Mouse (Mus musculus) heart, embryonic 16.5 days (tissue): Measurements from ENCODE around the gene Ankrd54. TPM values are rescaled to one million over a fixed set of nuclear protein-coding genes. Genes with fewer than 3 reads are reported as not detected.

Experiments used
- ATAC-seq: fragments of 200-750 bp; cut with Nextera tagmentation; replicated peaks from 2 replicates; pipeline ENCODE4 v1.8.0; 2017; ENCODE audit warnings: moderate number of reproducible peaks; ENCODE audit not compliant: insufficient read depth, low FRiP score; ENCODE audit errors: extremely low read depth
- H3K27ac ChIP-seq: fragments of 300-500 bp; sonication (generic); 2 replicates; pipeline ENCODE4 v1.5.1; 2014; ENCODE audit warnings: mild to moderate bottlenecking, low read length, control low read depth, moderate library complexity
- H3K27me3 ChIP-seq: fragments of 300-500 bp; sonication (generic); 2 replicates; pipeline ENCODE4 v1.6.1; 2014; ENCODE audit warnings: low read length, mixed read lengths; ENCODE audit not compliant: control insufficient read depth, insufficient read depth
- H3K36me3 ChIP-seq: fragments of 300-500 bp; sonication (generic); 2 replicates; pipeline ENCODE4 v1.6.1; 2014; ENCODE audit not compliant: control insufficient read depth, insufficient read depth
- H3K4me1 ChIP-seq: fragments of 300-500 bp; sonication (generic); 2 replicates; pipeline ENCODE4 v1.6.1; 2014; ENCODE audit warnings: low read length, mixed read lengths; ENCODE audit not compliant: control insufficient read depth, insufficient read depth
- H3K4me2 ChIP-seq: fragments of 300-500 bp; sonication (generic); 2 replicates; pipeline ENCODE4 v1.6.1; 2014; ENCODE audit warnings: low read depth, mild to moderate bottlenecking, control low read depth, low read length
- H3K4me3 ChIP-seq: fragments of 300-500 bp; sonication (generic); 2 replicates; pipeline ENCODE4 v1.5.1; 2014; ENCODE audit warnings: mild to moderate bottlenecking, control low read depth, low read length
- H3K9ac ChIP-seq: fragments of 300-500 bp; sonication (generic); 2 replicates; pipeline ENCODE4 v1.6.1; 2014; ENCODE audit warnings: low read length, control low read depth
- H3K9me3 ChIP-seq: fragments of 300-500 bp; sonication (generic); replicated peaks from 2 replicates; pipeline ENCODE4 v1.6.1; 2016; ENCODE audit warnings: low read length; ENCODE audit not compliant: control insufficient read depth
- WGBS: fragments of 180-500 bp; shearing (Covaris S2); extraction: QIAGEN DNeasy Blood & Tissue Kit; methylation state at CpG from one replicate; pipeline ENCODE4 v1.1.7; 2014; 5-methylcytosine and 5-hydroxymethylcytosine counted together
- polyA plus RNA-seq: library from polyadenylated mRNA; unstranded; fragments of >200 nt; fragmentation: Nextera tagmentation; extraction: Ambion mirVana; gene quantifications from 2 replicates; pipeline ENCODE4 v1.2.1, GENCODE M21; 2015

The Ankrd54 gene
- polyA plus RNA-seq, 1 experiment from 2014 or later, result 28.5 TPM

DNA sequence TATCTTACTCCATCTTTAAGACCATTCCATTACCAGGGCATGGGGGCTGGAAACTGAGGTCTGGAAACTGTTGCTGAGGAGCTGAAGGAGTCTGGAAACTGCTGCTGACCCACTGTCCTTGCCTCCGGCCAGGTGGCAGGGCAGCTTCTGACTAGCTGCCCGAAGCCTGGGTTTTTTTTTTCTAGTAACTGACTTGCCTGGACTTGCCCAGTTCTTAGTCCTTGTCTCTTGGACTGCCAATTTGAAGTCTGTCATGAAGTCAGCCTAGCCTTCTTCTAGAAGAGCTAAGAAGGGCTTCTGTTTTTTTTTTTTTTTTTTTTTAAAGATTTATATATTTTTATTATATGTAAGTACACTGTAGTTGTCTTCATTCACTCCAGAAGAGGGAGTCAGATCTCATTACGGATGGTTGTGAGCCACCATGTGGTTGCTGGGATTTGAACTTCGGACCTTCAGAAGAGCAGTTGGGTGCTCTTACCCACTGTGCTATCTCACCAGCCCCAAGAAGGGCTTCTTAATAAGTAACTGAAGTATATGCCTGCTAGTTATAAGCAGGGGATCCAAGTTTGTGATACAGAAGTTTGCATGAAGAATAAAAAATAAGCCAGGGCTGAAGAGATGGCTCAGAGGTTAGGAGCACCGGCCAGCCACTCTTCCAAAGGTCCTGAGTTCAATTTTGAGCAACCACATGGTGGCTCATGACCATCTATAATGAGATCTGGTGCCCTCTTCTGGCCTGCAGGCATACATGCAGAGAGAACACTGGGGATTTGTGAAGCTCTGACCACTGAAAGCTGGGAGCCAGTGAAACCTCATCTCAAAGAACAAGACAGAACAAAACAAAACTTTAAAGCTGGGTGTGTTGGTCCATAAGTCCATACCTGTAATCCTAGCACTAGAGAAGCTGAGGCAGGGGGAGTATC lies 8.7 kb upstream of the Ankrd54 start:
- Histone ChIP-seq H3K4me3 (no peak overlapping the region), H3K27ac (no peak overlapping the region), H3K9me3 (no peaks in the 10 kb centered on the region), H3K27me3 (no peaks in the 10 kb centered on the region), H3K9ac (no peak overlapping the region), H3K36me3 (peaks cover under 1% of the 10 kb centered on the region; the same call in 1 of the 2 replicates), H3K4me2 (no peak overlapping the region), H3K4me1 (peaks cover 12% of the 10 kb centered on the region)
- 62% methylated on average over 5 of the region's 5 CpGs for WGBS
- ATAC-seq, result no peak

DNA sequence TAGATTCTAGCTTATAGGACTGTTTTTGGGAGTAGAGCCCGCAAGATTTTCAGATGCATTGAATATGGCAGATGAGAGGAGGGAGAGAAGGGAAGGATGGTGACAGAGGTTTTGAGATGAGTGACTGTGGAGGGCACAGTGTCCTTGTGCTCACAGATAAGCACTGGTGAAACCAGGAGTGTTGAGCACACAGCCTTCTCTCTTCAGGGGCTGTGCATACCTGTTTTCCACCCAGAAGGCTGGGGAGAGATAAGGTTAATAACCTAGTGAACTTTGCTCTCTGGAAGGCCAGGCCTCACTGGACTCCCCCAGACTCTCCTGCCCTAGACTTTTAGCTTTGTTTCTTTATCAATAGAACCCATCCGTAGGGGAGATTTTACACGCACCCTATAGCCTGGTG lies 5.7 kb upstream of the Ankrd54 start:
- Histone ChIP-seq H3K9me3 (no peaks in the 10 kb centered on the region), H3K9ac (no peak overlapping the region), H3K36me3 (no peaks in the 10 kb centered on the region), H3K27me3 (no peaks in the 10 kb centered on the region), H3K4me3 (no peak overlapping the region), H3K4me2 (no peak overlapping the region), H3K27ac (no peak overlapping the region), H3K4me1 (peaks cover 3% of the 10 kb centered on the region)
- ATAC-seq, result no peak
- 60% methylated on average over 3 of the region's 3 CpGs for WGBS

DNA sequence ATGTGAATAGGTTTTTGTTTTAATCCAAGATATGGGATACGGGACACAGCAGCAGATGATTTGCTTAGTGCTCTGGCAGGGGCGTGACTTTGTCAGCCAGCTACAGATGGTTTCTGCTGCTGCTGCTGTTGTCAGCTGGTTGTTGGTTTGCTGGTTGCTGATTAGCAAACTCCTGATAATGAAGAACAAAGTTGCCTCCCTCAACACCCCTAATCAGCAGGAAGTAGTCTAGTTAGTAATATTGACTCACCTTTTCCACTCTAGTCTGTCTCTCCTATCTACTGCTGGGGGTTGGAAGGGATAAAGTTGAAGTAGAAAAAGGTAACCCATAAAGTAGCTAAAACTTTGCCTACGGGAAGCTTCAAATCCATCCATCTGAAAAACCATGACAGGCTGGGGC lies 4.9 kb upstream of the Ankrd54 start:
- no peaks in the 10 kb centered on the region for H3K27me3 ChIP-seq
- H3K4me1 ChIP-seq, result peaks cover 4% of the 10 kb centered on the region
- no peak overlapping the region for H3K9ac ChIP-seq
- no peaks in the 10 kb centered on the region for H3K9me3 ChIP-seq
- 43% methylated on average over 3 of the region's 3 CpGs for WGBS
- no peak overlapping the region for H3K4me2 ChIP-seq
- ATAC-seq, result no peak
- no peak overlapping the region for H3K4me3 ChIP-seq
- H3K36me3 ChIP-seq, result no peaks in the 10 kb centered on the region
- H3K27ac ChIP-seq, result no peak overlapping the region

DNA sequence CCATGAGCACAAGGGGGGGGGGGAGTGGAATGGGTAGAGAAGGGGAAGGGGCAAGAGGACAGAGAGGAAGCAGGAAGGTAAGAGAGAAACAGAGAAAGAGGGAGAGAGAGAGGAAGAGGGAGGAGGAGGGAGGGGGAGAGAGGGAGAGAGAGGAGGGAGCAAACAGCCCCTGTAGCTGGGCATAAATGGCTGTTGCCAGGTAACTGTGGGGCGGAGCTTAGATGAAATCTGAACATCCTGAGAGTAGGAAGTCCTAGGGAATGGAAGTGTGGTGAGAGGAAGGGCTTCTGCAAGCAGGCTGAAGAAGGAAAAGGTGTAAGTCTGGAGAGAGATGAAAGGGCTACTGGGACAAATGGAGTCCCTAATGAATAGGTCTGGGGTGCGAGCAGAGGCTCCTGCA lies 3.6 kb upstream of the Ankrd54 start:
- 50% methylated on average over 2 of the region's 2 CpGs for WGBS
- Histone ChIP-seq H3K9me3 (no peaks in the 10 kb centered on the region), H3K4me1 (peaks cover 13% of the 10 kb centered on the region), H3K4me3 (no peak overlapping the region), H3K4me2 (no peak overlapping the region), H3K36me3 (no peaks in the 10 kb centered on the region), H3K27me3 (no peaks in the 10 kb centered on the region), H3K9ac (no peak overlapping the region), H3K27ac (no peak overlapping the region)
- no peak for ATAC-seq

DNA sequence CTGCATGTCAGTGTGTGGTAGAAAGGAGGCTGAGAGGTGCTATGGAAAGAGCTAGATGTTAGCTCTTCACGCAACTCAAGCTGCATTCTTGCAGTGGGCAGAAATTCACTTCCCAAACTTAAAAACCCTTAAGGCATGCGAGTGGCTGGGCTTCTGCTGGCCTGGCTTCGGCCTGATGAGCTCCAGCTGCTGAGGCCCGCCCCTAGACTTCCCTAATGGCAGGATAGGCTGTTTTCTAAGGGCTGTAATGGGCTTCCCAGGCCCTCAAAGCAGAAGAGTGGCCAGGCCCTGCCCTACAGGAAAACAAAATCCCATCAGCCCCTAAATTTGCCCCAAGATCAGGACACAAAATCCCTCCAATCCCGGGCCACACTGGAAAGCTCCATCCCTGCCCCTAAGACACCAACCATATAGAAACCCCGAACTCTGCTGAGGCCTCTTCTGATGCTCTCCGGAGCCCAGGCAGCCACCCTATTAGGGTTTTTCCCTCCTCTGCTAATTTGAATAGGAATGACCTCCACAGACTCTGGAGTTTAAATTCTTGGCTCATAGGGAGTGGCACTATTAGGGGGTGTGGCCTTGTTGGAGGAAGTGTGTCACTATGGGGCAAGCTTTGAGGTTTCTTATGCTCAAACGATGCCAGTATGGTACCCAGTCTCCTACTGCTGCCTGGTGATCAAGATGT lies 2.5 kb upstream of the Ankrd54 start:
- WGBS, result 54% methylated on average over 8 of the region's 8 CpGs
- H3K27ac ChIP-seq, result no peak overlapping the region

DNA sequence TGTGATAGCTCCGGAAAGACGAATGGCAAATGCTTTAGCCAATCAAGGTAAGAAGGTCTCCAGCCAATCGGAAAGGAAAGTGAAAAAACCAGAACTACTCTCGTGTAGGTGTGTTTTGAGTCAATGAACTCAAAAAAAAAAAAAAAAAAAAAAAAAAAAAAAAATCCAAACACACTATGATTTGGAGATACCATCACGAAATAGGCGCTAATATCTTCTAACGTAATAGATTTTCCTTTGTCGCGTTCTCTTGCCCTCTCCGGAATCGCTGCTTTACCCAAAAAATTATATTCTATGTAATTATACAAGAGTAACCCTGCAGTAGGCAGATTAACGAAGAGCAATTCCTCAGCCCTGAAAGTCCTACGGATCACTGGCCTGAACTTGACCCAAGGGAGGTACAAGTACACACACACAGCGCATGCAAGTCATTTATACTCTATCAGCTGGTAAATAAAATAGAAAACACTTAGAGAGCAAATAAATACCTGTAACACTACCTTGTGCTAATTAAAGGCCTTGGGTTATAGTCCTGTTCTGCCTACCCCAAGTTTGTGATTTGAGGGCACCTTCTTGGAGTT lies 557 bp upstream of the Ankrd54 start:
- WGBS, result 9% methylated on average over 14 of the region's 14 CpGs
- no peaks in the 10 kb centered on the region for H3K27me3 ChIP-seq
- H3K4me1 ChIP-seq, result peaks cover 17% of the 10 kb centered on the region
- H3K4me2 ChIP-seq, result peak overlapping the region; percentile 80
- H3K4me3 ChIP-seq, result peak overlapping the region; percentile 51
- peaks cover 12% of the 10 kb centered on the region for H3K36me3 ChIP-seq
- H3K27ac ChIP-seq, result no peak overlapping the region
- ATAC-seq, result no peak
- H3K9ac ChIP-seq, result peak overlapping the region; percentile 71
- H3K9me3 ChIP-seq, result no peaks in the 10 kb centered on the region

More for the DNA sequence above, 2.5 kb upstream of the Ankrd54 start:
- Histone ChIP-seq H3K9me3 (no peaks in the 10 kb centered on the region), H3K4me3 (no peak overlapping the region), H3K27me3 (no peaks in the 10 kb centered on the region), H3K4me1 (peaks cover 17% of the 10 kb centered on the region), H3K9ac (no peak overlapping the region), H3K4me2 (no peak overlapping the region), H3K36me3 (no peaks in the 10 kb centered on the region)
- no peak for ATAC-seq

DNA sequence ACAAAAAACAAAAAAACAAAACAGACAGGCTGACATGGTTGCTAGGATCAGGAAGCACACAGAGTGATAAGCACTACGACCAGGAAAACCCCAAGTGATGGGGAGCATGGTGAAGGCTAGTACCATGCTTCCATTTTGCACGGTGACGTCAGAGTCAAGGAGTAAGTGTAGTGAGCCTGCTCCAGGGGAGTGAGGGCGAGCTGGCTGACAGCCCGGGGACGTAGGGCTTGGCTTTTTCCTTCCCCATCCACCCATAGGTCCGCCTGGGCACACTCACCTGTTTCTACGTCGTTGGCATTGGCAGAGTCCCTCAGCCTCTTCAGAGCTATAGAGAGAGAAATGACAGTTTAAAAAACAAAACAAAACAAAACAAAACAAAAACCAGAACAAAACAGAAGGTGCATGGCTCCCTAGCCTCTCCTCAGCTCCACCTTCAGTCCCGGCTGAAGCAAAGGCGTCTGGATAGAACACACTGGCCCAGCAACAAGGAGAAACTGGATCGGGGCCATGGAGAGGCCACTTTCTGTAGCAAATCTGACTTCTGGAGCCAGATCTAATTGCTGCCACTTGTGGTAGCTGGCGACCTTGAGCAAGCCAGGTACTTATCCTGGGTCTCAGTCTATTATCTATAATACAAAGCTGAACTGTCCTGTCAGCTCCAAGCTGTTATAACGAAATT lies 1.7 kb downstream of the Ankrd54 start:
- no peaks in the 10 kb centered on the region for H3K27me3 ChIP-seq
- 0 out of 2 replicates have a peak overlapping the region, but pooled peaks have one; percentile 18 for H3K9ac ChIP-seq
- H3K27ac ChIP-seq, result no peak overlapping the region
- H3K36me3 ChIP-seq, result peaks cover 24% of the 10 kb centered on the region
- peak overlapping the region; percentile 17; the same call in 1 of the 2 replicates for H3K4me2 ChIP-seq
- H3K9me3 ChIP-seq, result no peaks in the 10 kb centered on the region
- H3K4me3 ChIP-seq, result no peak overlapping the region
- peaks cover 17% of the 10 kb centered on the region for H3K4me1 ChIP-seq
- 74% methylated on average over 14 of the region's 14 CpGs for WGBS
- ATAC-seq, result no peak

DNA sequence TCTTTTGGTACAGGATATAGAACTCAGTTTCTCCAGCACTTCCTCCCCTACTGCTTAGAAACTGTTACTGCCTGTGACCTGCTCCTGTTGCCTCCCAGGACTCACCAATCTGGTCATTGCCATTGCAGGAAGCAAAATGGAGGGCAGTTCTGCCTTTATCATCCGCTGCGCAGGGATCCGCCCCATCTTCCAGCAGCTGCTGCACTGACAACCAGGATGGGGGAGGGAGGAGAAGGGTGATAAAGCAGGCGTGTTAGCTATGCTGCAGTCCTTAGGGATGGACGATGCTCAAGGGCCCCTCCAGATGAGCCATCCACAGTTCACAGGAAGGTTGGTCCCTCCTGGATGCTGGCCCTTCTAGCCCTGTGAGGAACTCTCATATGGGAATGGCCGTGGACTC lies 4.8 kb downstream of the Ankrd54 start:
- no peak overlapping the region for H3K27ac ChIP-seq
- no peak overlapping the region for H3K9ac ChIP-seq
- H3K4me1 ChIP-seq, result peaks cover 13% of the 10 kb centered on the region
- 80% methylated on average over 6 of the region's 6 CpGs for WGBS
- H3K27me3 ChIP-seq, result no peaks in the 10 kb centered on the region
- H3K4me3 ChIP-seq, result no peak overlapping the region
- H3K9me3 ChIP-seq, result no peaks in the 10 kb centered on the region
- peaks cover 53% of the 10 kb centered on the region for H3K36me3 ChIP-seq
- ATAC-seq, result no peak
- H3K4me2 ChIP-seq, result no peak overlapping the region
